Mouse (Mus musculus) ovary, adult 18-20 months (tissue): ENCODE measurements around the gene Ppfia2.

ENCODE experiments used
- DNase-seq: peaks from one replicate; pipeline ENCODE4 v3.0.0; 2022; ENCODE audit warnings: low spot score, mixed read lengths

Ppfia2 gene

DNA sequence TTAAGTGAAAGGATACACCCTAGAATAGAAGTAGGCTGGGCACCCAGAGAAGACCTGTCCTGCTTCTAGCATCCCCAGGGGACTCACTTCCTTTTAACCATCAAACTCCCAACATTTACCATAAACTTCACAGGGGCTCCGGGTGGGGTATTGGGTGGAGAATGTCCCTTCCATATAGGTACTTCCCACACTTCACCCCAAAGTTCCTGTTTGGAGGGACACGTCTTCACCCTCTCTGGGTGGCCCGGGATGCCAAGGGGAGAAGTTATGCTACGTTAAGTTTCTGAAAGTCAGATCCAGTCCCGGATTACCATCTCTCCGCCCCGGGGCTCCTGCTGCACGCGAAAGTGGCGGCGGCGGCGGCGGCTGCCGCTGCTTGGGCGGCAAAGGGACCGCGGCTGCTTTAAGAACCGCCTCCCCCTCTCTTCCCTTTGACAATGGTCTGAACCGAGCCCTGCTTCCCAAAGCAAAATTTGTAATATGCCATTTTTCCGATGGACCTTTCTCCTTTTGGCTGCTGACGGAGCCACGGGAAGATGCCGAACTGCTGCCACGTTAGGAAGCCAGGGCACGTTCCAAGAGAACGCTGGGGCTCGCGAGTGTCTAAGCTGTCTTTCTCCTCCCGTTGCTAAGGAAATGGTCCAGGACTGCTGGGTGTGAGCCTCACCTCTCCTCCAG lies at the start of gene Ppfia2:
Ppfia2 (plus strand) TSS at position 485 of the 678 bp plus-strand sequence.
- no peak for DNase-seq

DNA sequence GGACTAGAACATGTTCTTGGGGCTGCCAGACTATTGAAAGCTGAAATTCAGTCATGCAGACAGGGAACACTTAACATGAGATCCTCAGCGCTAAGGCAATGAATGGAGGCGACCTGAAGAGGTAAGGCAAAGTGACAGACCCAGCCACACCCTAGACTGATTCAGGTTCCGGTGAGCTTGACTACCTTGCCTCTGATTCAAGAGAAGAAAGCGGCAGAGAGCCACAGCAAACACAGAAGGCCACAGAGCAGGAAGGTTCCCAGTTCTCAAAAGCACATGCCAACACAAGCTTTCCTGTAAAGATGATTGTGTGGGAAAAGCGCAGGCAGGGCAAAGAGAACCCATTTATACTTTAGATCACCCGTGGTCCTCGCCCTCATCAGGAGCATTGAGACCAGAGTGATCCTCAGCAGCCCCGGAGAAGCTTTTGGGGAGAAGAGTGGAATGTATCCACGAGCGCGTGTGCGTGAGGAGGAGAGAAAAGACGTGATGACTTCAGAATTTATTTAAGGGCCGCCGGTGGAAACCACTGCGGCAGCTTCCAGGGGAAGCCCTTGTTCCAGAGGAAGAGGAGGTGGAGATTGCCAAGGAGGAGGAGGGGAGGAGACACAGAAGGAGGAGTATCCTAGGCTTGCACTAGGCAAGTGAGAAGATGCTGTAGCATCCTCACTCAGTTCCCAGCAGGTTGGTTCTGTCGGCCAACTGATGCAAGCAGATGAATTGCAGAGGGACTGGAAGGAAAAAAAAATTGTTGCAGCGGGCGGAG lies 1.0 kb upstream of the Ppfia2 start:
- DNase-seq = no peak

DNA sequence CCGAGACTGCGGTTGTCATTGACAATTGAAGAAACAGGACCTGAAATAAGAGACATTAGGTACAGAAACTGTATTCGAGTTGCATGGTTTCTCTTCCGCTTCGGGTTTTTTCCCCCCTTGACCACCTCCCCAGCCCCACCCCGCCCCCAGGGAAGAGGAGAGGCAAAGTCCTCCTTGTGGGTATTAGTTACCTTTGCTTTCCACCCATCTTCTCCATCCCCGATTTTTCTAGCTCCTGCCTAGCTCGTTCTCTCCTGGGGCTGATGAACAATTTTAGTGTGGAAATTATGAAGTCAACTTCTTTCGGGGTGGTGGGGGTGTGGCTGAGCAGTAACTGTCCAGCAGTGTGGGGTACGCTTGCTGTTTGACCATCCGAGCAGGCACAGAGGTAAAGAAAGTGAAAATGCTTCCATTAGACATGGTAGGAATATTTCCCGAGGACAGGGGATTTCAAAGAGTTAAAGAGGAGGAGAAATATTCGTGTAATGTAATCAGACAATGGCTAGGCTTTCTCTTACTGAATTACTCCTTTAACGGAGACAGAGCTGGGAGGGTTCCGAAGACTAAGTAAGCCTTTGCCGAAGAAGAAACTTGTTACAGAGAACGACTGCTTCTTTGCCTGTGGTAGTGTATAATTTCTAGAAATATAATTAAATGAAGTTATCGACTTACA lies 530 bp downstream of the Ppfia2 start:
- DNase-seq = no peak

DNA sequence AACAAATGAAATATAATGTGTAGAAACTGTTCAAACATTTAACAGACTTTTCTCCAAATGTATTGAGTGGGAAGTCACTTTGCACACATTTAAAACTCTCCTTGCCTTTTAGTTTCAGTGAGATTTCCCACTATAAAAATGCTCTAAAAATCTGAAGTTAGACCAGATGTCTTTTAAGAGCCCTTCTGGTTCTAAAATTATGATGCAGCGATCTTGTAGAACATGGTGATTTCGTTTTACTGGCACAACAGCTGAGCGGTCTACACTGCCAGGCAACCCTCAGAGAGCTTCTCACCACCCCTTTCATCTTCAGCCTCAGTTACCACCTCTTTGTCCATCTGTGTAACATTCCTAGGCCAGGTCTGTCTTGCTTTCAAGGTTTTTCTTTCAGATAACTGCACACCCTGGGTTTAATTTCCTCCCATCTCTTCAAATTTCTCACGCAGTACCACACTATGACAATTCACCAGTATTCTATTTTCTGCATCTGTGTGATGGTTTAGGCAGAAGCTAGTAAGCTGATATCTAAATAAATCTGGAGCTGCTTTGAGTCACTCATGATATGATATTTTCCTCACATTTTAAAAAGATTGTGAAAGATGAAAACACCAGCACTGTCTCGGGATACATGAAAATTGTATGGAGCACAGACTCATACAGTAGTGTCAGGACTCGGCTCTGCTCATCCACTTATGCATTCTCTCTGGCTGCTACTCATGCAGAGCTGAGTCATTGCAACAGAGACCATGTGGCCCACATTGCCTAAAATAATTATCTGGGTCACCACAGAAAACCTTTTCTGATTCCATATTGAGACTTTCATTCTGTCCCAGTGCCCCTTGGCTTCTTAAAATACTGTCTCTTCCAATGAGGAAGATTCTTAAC lies 39.4 kb downstream of the Ppfia2 start:
- no peak for DNase-seq

DNA sequence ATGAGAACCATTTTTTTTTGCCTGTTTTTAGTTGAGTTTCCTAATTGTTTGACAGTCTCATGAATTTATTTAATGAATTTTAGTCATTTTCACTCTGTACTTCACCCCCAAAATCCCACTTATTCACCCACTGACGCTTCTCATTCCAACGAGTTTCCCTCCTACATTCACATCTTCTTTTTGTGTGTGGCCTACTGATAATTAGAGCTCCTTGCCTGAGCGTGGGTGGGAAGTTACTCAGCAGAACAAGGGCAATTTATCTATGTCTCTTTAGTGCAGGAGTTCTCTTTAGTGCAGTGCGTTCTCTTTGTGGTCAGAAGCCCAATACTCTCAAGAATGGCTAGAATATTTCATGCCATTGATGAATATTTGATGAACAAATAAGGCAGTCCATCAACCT lies 95.9 kb downstream of the Ppfia2 start:
- no peak for DNase-seq

DNA sequence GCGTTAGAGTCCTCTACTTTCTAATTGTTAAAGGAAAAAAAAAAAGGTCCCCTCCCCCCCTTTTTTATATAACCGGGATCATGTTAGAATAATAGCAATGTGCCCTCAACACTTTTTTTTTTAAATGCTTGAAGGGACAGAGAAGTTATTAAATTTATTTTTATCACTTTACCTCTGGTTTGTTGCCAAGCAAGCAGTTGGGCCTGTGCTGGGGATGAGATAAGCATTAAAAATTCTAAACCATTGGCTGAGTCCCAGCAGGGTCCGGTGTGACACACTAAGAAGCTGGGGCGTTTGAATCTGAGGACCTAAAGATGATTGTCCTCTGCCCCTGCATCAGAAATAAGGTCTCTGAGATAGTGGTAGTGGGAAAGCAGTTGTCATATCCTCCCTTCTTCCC lies 114.9 kb downstream of the Ppfia2 start:
- DNase-seq = no peak

DNA sequence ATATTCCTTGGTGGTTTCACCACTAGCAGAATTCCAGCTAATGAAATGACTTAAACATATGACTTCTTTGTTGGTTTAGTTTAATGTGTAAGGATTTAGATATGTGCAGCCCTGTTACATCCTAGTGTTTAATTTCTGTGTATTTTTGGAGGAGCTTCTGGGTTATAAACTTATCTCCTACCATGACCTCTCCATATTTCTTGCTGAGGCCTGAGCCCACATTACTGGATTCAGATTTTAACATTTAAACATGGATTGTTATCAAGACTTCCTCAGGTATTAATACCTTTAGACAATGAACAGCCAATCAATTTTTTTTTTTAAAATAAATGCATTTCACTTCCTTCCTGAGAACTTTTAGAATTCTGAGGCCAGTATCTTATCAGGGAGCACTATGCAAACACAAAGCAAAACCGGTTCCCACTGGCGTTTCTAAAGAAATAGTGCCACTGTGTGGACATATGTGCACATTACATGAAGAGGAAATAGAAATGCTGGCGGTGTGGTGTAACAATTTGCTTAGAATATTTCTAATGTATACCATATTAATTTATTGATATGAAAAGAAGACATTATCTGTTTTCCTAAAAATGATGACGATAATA lies 115.4 kb downstream of the Ppfia2 start:
- DNase-seq = no peak

DNA sequence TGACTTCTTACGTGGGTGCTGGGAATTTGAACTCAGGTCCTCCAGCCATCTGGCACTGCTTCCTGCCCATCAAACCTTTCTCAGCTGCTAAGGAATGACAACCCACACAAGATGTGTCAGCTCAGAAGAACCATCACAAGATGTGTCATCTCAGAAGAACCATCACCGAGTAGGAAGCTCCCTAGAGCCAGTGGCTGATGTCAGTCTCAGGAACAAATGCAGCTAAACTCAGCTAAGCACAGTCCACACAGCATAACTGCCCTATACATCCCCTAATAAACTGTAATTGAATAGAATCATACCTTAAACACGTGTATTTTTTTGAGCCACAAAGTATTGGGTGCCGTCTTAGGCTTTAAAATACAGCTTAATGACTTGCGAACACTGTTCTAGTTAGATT lies 117.7 kb downstream of the Ppfia2 start:
- no peak for DNase-seq

DNA sequence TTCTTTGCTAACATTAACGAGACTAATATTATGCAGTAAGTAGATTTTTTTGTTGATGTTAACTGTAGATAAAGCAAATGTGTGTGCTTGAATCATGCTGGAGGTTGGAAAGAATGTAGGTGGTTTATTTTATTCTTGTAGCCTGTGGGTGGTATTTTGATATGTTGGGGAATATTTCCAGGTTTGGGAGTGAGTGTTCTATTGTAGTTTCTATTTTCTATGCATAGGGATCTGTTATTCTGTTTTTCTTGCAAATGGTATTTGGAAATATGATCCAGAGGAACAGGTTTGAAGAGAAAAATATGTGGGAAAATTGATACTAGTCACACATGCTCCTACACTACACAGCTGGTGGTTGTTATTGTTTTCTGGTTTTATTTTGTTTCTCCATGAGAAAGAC lies 120.8 kb downstream of the Ppfia2 start:
- DNase-seq = no peak

DNA sequence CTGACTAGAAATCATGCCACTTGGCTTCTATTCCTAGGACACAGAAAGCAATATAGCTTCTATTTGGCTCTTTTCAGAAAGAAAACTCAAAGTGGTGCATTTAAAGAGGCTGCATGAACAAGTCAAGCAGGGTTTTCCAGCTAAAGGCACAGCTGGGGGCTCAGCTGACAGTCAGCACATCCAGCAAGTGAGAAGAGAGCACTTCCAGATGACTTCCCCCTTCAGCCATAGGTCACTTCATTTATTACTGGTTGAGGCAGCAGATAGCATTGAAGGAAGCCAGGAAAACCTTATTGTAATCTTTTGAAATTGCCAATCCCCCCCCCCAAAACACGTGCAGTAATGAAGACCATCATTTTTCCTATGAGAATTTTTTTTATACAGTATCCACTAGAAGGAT lies 126.8 kb downstream of the Ppfia2 start:
- DNase-seq = no peak

DNA sequence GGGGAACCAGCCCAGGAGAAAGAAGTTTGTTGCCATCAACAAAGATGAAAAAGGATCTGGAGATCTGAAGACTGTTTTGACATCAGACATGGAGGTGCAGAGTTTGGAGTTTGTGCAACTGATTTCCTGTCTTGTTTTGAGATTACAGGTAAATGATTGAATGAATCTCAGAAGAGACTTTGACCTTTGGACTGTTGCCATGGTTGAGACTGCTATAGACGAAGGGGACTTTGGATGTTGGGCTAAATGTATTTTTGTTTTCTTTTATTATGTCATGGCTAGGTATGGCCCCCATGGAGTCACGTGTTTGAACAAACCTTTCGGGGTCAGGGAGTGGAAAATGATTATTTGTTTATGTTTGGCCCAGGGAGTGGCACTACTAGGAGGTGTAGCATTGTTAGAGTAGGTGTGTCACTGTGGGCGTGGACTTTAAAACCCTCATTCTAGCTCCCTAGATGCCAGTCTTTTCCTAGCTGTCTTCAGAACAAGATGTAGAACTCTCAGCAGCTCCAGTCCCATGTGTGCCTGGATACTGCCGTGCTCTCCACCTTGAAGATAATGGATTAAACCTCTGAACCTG lies 133.3 kb downstream of the Ppfia2 start:
- DNase-seq = no peak

DNA sequence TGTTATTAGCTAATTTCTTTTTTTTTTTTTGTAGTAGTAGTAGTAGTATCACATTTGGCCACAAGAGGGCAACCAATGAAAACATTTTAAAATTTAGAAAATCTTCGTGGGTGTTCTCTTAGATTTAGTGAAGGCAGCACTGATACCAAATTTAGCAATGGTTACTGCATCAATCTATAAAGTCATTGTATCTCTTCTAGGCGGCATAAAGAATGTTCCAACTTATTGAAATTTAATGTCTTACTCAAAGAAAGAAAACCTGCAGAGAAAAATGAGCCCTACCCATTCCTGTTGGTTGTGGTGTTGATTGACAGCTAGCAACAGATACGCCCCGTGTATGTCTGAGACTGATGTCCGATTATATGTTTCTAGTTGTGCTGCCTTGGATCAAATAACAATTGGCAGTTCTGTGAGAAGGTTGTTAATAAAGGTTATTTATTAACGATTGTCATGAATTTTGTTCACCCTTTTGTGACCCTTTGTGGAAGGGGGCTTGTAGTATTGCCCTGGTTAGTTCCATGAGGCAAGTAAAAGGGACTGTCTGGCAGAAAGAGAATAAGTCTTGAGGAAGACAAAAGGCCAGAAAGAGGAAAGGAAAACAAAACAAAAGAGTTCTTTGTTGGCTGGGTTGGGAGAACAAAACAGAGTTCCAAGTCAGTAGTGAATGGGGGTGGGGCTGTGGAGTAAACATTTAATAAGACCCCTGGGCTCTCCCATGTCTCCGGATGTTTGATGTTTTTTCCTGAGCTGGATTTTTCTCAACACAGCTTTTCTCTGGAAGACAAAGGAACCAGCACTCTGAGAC lies 139.2 kb downstream of the Ppfia2 start:
- no peak for DNase-seq

DNA sequence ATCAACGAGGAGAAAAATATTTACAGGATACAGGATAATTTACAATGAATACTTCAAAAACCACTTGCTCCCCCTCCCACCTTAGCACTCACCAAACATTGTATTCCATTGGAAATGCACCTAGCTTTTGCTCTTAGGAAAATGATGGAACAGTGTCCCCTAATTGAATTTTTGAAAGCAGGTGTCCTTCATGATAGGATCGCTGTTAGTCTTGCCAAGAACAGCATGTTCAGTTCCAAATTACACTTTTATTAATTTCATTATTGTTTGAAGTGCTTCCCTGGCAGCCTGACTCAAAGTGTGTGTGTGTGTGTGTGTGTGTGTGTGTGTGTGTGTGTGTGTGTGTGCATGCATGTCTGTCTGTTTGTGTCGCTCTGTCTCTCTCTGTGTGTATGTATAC lies 140.1 kb downstream of the Ppfia2 start:
- DNase-seq = no peak

DNA sequence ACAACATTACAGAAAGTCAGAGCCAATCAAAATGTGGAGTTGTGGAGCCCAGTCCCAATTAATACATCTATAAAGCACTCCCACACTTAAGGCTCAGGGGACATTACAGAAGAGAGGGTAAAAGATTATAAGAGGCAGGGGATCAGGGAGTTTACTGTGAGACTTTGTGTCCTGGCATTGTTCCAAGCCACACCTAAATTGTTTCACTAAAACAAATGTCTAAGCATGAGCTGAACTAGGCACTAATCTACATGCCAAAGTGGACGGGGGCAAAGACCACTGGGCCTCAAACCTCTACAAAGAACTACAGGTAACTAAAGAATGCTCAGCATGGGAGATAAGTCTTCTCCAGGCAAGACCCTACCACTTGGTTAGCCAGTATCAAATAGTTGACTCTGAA lies 148.1 kb downstream of the Ppfia2 start:
- no peak for DNase-seq

DNA sequence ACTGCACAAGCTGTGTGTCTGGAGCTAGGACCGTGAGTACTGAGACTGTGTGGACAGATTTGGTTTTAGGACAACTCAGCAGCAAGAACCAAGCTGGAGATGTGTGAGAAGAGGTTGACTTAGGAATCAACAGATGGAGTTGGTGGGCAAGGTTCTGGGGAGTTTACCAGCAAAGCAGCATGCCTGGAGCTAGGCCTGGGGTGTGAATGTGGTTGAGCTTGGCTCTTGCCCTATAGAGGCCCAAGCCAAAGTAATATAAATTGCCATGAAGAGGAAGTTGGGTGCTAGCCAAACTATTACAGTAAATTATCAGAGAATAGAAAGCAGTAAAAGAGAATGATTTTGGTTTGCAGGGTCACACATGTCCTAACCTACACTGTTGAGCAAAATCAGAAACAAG lies 150.8 kb downstream of the Ppfia2 start:
- no peak for DNase-seq

DNA sequence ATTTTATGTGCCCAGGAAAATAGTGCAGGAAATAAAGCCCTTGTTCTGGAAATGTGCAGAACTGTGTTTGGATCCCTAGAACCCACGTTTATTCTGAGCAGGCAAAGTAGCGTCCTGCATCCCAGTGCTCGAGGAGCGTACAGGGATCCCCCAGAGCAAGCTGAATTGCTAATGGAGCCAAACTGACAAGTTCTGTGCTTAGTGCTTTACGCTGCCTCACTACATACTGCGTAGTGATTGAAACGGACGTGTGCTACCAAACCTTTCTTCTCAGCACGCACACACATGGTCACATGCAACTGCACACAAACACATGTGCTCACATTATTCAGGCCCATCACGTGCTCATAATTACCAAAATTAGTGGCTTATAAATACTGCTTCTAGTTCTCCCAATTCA lies 153.2 kb downstream of the Ppfia2 start:
- DNase-seq = no peak

DNA sequence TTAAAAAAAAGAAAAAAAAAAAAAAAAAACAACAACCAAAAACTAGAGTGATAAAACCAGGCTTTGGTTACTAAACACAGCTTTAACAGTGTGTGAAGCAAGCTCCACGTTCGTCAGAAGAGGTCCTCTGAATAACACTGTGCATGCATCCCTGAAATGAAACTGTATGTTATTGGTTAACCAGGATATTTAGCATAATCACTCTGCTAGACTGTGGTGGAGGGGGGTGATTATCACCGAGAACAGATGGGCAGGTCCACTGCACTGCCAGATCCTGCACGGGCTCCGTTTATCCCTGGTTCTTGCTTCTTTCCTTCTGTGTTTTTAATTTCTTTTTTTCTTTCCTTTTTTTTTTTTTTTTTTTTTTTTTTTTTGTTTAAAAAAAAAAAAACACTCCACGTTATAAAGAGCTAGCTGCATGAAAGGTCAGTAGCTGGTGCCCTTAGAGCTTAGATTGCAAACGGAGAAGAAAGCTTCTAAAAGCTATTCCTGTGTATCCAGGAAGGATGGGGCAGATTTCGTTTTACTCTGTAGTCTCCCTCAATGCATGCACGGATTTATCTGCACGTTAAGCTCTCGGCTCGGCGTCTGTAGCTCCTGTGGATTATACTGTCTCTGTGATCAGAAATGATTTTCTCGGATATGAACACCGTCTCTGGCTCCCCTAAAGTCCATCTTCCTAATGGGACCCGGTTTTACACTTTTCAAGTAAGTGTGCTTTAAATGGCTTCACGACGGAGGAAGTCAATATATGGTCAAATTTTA lies 162.2 kb downstream of the Ppfia2 start:
- no peak for DNase-seq

DNA sequence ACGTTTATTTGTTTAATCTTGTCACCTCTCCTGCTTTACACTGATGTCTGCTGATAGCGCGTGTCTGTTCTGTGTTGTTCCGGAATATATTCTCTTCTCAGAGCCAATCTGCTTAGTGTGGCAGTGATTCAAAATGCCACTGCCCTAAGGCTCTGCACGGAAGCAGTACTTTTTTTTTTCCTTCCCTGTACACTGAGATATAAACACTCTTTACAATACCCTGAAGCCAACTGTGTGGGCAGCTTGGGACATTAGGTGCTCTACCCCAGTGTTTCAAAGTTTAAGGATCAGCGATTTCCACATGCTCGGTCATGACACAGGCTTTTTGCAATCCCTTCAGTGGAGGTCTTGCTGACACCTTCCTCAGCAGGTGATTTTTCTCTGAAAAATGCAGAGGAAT lies 163.8 kb downstream of the Ppfia2 start:
- no peak for DNase-seq

DNA sequence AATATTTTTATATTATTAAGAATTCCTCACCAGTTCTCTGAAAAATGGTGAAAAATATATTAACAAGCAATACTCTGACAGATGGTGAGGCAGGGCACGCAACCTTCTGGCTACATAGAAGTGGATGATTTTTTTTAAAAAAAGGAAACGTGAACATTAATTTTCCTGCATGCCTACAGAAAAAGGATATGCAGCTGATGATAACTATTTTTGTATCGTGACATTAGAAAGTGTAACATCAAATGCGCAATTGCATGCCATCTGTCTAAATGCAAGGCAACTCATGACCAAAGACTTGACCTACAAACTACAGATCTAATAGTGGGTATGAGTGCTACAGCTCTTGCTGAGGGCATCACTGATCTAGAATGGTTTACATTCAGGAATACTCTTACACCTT lies 182.1 kb downstream of the Ppfia2 start:
- DNase-seq = no peak

DNA sequence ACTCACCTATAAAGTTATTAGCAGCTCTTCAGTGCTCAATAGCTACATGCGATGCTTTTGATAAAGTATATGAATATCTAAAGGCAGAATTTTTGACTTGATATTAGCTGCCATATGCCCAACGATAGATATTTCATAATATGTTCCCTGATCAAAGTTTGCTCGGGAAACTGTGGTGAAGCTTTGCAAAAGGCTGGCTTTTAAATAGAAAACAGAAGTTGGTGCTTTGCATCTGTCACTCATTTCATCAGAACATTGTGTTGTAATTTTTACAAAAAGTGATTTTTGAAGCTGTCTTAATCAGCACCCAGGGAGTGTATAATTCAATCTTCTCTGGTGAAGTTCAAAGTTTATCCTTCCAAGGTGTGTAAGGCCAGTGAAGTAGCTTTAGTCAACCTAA lies 195.1 kb downstream of the Ppfia2 start:
- DNase-seq = no peak
